Mouse (Mus musculus): ENCODE measurements at regions not wholly inside any gene's neighbourhood (a gene's known extent, or its start where the extent isn't known, plus 50 kb on each side); places are given as distances from the start of the nearest gene placed in this dataset.

DNA sequence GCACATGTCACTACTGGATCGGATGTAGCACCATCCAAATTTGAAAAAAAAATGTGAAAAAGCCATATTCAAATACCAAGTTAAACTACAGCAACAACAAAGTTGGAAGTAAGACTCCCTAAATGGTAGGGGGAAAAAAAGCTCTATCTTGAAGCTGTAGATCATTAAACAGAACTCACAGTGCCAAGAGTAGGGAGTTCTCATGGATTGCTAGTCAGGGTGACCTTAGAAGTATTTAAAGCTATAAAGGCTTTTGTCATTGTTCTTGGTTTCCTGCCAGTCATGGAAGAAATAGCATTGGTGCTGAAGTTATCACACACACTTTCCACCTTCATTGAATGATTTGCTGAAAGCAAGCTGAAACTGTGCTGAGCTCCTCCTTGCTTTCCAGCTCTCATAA, 1122.1 kb downstream of the Adgrl3 start:
- DNase-seq: no peak
